Mouse (Mus musculus): Measurements from ENCODE around the gene Ptgds.
A peak's percentile ranks its signal among the peaks of the same experiment; 100 is the strongest.

Ptgds gene

DNA sequence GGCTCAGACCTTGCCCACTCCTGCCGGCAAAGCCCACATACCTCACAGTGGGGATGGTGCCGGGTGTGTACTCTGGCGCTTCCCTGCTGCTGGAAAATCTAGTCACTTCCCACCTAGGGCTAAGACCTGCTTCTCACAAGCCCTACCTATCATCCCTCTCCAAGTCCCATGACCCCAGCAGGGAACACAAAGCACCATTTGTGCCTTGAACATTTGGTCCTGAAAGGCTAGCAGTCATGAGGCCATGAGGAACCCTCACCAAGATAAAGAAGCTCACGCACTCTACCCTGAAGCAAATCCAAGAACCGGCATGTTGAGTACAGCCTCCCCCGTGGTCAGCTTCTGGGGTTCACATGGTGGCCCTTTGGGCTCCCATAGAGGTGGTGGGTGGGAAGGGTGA lies at the start of gene Ptgds:
Gene Ptgds (minus strand): TSS at position 78 of the 400 bp plus-strand sequence.
- no peak for DNase-seq

DNA sequence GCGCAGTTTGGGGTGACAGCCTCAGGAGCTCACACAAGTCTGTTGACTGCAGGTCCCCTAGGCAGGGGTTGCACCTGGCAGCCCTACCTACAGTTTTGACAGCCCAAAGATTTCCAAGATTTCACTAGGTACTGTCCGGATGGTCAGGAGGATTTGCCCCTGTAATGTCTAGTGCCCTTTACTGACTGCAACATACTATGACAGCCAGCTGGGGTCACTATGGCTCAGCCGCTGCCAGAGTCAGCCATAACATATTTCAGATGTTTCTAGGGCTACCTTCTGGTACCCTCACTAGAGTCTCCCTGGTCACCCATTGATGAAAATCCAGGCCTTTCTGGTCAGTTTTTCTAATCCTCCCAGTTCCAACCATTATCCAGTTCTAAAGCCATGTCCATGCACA lies 40.1 kb upstream of the Ptgds start:
- no peak for DNase-seq

DNA sequence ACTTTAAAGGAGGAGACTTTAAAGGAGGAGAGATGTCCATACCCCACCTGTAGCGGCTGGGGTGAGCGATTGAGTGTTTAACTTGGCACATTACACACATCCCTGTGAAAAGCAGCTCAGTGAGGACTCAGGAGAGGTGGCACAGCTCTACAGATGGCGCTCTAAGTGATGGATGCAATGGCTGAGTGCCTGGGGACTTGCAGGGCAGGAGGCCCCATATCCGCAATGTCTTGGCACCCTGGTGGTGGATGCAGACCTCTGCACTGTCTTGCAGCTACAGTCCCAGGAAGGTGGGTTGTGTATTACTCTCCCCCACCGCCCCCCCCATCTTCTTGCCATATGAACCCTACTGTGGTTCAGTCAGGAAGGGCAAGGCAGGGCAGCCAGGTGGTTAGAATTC lies 37.1 kb upstream of the Ptgds start:
- DNase-seq, result no peak

DNA sequence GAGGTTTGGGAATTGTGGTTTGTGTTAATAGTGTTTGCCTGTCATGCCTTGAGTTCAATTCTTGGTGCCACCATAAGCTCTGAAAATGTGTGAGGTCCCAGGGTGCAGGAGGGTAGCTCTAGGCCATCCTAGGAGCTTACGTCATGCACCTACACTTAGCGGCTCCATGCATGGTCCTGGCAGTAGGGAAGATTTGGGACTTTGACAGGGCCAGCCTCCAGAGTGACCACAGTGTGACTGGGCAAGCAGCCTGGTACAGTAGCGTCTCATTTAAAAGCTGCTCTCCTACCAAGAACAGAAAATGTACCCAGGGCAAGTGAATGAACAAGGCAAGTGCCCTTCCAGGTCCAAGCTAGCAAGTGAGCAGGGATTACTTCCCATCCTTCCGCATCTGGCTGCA lies 36.0 kb upstream of the Ptgds start:
- no peak for DNase-seq

DNA sequence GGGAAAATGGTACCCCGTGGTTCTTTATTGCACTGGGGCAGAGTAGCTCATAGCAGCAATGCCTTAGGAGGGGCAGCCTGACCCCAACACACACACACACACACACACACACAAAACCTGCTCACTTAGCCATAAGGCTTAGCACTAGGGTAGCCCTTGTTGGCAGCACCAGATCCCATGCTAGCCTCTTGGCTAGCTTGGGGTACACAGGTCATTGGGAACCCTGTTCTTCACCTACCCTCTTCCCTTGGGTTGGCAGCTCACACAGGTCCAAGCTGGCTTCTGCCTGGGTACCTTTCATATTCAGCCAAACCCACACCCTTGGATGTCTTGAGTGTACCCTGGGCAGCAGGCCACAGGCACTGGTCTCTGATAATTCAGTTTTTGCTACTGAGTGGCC lies 35.2 kb upstream of the Ptgds start:
- no peak for DNase-seq

DNA sequence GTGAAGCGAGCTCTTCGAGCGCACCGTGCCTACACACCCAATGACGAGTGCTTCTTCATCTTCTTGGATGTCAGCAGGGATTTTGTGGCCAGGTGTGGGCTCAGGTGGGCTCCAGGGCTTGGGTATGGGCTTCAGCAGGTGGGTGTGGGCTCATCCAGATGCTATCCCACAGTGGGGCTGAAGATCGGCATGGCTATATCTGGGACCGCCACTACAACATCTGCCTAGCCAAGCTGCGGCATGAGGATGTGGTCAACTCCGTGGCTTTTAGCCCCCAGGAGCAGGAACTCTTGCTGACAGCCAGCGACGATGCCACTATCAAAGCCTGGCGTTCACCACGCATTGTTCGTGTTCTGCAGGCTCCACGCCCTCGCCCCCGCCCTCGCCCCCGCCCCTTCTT lies 34.7 kb upstream of the Ptgds start:
- DNase-seq, result no peak

DNA sequence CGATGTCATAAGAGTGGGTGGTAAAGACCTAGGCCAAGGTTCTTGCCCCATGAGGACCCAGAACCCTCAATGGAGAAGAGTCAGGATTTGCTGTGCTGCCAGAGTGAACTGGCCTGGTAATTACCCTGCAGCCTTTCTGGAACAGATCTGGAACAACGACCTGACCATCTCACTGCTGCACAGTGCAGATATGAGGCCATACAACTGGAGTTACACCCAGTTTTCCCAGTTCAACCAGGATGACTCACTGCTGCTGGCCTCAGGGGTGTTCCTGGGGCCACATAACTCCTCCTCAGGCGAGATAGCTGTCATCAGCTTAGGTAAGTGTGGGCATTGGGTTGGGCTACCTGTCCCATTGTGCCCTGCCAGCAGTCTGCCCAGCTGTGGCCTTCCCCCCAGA lies 32.9 kb upstream of the Ptgds start:
- no peak for DNase-seq

DNA sequence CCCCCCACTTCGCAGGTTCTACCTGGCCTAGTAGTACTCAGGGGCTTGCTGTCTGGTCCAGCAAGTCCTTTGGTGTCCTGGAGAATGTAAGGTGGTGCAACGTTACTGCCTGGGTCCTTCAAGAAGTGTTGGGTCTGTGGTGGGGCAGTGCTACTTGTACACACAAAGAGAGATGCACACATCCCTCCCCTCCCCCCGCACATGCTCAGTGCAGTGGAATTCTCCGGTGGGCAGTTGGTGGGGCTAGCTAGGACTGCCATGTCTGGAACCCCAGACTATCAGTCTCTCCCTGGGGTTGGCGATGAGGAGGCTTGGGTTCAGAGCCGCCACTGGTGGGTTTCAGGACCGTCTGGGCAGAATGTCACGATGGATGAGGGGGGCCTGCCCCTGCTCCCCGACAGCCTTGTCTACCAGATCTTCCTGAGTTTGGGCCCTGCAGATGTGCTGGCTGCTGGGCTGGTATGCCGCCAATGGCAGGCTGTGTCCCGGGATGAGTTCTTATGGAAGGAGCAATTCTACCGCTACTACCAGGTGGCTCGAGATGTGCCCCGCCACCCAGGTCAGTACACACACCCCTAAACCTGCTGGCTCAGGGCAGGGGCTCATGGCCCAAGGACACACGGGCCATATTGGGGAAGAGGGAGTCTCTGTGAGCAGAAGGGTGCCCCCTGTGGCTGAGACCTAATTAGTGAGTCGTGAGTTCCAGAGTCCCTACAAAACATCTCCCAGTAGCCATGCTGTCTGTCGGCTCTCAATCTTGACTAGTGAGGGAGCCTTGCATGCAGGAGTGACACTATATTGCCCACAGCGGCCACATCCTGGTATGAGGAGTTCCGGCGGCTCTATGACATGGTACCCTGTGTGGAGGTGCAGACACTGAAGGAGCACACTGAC lies 32.0 kb upstream of the Ptgds start, which contains the start of gene C8g:
Gene C8g (minus strand): TSS at position 127 of the 894 bp plus-strand sequence.
- no peak for DNase-seq

DNA sequence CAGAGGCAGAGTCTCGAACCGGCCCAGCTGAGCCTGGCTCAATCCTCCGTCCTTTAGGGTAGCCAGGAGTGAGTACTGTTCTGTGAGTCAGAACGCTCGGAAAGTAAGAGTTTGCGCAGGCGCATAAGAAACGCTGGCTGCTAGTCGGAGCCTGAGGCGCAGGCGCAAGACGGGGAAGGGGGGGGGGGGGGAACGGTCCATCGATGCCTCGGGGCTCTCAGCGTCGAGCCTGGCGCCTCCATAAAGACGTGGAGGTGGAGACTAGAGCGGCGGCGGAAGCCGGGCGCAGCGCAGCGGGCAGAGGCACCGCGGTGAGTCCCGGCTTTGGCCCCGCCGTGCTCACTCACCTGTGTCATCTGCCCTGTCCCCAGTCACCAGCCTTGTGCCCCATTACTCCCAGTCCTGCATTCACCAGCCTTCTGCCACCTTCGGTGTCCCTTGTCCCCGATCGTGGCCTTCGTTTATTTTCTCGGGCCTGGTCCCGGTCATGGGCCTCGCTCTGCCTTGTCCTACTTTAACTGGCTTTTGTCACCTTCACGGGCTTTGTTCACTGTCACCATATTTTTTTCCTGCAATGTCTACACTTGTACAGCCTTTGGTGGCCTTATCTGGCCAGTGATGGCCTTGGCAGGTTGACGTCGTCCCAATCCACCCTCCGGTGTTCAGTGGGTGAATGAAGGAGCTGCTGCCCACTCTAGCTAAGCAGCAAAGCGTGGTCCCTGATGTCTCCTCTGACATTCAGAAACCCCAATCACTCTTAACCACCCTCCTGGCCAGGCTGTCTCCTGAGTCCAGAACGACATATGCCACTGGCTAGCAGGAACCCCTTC lies 30.9 kb upstream of the Ptgds start, which contains the start of gene Fbxw5:
Gene Fbxw5 (plus strand): TSS at position 175 of the 830 bp plus-strand sequence.
- DNase-seq, result peak; percentile 70

DNA sequence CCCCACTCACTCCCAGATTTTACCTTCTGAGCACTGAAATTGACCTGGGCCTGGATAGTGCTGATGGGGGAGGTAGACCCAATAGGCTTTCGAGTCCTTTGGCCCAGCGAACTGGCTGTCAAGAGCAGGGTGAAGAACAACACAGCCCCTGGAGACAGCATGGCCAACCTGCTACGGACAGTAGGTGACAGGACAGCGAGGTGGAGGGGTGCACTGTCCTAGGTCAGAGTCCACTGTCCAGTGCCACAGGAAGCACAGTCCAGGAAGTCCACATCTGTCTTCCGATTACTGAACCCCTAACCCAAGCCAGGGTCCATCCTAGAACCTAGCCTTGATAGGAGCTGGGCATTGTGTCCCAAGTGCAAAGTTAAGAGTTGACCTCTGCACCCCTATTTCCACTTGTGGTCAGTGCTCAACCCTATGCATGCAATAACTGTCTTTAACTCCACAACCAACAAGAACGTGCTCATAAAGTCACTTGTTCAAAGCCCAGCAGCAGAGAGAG lies 30.3 kb upstream of the Ptgds start:
- DNase-seq, result no peak

DNA sequence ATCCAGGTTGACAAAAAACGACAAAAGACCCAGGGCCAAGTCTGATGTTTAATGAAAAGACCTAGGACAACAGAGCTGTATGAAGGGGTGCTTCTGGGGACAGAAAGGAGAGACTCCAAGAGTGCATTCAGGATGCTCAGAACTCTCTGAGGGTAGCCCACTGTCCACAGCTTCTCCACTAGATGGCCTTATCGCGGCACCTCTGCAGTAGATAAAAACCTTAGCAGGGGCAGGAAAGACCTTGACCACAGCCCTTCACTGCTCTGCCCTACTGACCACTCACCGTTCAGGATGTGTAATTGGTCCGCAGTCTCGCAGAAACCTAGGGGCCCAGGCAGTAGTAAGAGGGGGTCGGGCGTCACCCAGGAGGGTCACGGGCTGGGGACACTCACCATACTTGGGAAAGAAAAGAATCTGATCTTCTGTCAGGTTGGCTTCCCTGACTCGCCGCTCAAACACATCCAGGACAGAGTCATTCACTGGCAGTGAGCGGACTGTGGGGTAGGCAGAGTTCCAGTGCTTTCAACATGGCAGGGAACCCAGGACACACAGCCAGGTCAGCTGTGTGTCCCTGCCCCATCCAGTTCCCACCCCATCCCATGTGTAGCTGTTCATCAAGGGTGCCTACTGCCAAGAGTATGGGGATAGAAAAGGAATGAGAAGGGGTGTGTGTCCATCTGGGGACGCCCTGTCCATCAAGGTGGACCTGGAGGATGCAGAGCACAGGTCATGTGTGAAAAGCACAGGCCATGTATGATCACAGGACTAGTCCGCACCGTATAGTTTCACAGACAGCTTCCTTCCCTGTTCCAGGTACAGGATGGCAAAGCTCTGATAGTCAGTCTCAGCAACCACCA lies 29.0 kb upstream of the Ptgds start:
- no peak for DNase-seq

DNA sequence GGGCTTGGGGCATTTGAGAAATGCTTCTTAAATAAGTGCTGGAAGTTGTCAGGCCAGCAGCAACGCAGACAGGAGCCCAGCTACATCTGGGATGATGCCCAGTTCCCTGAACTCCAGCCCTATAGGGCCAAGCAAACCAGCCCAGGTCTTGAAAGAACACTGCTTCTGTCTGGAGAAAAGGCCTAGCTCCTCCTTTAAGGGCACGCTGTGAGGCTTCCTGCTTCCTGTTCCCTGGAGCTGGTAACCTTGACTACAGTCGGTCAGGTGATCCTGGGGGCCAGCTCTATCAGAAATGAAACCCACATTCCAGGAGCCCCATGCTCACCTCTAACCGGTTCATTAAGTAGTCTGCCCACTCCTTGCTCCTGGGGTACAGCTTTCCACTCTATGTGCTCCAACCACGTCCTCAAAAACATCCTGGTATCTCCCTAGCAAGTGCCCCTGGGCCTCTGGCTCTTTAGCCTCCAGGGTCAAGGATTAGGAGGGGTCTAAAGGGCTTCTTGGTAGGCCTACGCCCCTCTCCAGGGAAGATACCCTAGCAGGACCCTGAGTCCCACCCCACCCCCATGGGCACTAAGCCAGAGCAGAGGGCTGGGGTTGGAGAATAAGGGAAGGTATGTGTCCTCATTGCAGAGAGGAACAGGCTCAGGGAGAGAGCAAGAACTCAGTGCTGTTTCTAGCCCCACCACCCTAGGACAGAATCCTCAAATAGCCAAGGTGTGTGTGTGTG lies 28.2 kb upstream of the Ptgds start:
- no peak for DNase-seq

DNA sequence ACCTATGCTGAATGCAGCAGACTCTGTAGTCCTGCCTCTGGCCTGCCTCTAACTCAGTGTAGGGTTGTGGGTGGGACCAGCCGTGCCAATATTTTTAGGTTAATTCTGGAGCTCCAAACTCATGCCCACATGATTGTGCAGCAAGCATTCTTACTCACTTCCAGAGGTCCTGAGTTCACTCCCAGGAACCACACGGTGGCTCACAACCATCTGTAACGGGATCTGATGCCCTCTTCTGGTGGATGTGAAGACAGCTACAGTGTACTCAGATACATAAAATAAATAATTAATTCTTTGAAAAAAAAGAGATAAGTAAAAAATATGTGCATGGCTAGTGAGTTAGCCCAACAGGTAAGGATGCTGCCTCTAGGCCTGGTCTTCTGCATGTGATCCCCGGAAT lies 26.6 kb upstream of the Ptgds start:
- DNase-seq, result no peak

DNA sequence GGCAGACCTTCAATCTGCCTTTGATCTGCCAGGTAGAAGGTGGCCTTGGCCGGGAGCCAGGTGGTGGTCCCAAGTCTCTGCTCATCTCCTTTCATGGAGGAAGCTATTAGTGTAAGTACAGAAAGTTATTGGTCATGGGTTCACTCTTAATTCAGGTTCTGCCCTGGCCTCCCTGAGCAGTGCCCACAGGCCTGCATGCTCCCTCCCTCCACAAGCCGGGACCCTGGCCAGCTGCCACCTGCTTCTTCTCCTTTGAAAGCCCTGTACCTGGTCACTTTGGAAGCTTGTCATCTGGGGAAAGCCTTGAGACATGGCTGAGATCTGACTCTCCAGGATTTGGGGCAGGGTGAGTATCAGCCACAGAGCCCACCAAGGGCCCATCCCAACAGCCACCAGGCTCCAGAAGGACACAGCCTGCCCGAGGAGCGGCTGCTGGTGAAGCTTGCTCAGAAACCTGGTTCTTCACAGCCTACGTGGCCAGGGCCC lies 23.7 kb upstream of the Ptgds start, which contains the start of gene Lcn12:
Gene Lcn12 (minus strand): TSS at position 436 of the 486 bp plus-strand sequence.
- DNase-seq, result no peak

DNA sequence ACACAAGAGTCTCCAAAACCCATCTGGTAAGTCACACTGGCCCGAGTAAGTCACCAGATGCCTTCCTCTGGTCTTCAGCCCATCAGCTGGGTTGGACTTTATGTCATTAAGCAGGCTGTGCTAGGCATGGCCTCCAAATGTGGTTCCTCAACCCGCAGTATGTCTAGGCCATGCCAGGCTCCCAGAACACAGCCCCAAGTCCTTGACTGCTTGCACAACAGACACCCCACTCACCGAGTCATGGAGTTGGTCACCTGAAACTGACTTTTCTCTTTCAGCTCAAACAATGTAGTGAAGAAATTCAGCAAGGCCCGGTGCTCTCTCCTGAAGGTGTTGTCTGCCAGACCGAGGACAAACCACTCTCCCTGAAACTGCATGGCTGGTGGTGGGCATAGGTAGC lies 23.1 kb upstream of the Ptgds start:
- no peak for DNase-seq

DNA sequence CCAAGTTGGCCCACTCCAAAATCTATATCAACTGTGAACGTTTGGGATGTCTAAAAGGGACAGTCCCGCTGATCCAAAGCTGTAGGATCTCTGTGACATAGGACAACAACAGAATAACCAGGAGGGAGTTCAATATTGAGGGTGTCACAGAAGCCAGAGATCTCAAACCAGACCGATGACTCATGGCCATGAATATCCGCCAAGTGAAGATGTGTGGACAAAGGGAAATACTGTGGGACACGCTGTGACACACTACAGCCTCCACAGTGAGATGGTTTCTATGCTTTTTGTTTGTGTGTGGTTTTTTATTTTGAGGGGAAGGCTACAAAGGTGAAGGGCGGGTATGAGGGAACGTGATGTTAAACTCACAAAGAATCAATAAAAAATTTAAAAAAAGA lies 18.8 kb upstream of the Ptgds start:
- no peak for DNase-seq

DNA sequence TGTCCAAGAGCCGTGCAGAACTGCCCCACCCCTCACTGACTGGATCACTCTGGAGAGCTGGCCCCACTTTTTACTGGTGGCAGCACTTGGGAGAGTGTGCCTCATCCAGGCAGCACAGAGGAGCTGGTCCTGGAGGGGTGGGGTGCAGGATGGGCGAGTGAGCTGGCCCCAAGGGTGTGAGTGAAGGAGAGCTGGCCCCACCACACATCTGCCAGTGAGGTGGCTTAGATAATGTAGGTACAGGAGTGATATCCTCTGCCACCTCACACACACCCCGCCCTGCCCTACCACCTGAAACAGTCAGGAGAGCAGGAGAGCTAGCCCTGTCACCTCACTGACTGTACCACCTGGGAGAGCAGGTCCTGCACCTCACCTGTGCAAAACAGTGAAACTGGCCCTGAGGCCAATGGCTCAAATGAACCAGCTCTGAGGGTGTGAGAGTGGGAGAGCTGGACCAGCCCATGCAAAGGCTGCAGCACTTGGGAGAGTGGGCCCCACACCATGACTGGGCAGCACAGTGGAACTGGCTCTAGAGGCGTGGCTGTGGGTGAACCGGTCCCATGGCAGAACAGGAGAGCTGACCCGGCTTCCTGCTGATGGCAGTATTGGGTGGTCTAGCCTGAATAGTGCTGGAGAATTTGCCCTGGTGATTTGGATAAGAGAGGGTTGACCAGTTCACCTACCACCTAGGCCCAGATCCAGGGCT lies 18.3 kb upstream of the Ptgds start:
- no peak for DNase-seq

DNA sequence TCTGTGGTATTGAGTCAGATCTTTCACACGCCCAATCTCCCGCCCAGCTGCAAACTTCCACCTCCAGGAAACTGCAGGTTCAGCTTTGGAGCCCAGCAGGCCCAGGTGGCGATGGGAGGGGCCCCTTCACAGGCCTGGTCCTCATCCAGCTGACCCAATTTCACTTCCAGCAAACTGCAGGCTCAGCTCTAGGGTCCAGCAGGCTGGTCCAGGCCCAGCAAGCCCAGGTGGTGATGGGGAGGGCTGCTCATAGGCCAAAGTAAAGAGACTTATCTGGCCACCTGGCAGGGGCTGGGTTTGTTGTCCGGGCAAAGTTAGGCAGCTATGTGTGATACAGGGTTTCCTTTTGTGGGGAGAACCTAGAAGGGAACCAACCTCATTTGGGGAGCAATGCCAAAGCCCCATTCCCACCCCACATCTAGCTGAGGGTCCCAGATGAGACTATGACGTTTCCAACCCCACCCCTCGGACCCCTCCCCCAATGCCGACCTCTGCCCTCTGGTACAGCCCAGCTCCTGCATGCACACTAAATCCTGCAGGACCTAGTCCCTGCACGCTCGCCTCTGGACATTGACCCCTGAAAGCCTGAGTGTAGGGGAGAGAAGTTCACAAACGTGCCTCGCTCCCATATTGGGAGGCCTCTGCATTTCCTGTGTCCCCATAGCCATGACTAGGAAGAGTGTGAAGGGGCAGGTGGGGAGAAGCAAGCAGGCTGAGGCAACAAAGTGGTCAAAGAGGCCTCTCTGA lies 15.2 kb upstream of the Ptgds start:
- DNase-seq, result no peak

DNA sequence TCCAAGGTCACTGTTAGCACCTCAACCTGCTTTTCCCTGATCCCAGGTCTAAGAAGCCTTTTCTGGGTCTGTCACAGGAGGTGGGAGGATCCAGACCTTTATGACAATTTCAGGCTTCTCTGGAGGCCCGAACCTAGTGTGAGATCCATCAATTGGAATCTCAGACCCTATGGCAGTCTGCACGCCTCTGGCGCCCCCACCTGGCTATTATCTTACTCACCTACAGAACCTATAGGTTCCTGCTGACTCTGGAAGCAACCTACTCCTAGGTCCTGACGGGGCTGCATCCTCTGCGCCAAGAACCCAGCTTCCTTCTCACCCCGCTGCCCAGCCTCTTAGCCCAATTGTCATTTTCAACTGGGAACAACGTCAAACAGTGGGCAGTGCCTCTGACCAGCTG lies 13.1 kb upstream of the Ptgds start:
- DNase-seq, result peak in 1 of 2 experiments; percentile 76

DNA sequence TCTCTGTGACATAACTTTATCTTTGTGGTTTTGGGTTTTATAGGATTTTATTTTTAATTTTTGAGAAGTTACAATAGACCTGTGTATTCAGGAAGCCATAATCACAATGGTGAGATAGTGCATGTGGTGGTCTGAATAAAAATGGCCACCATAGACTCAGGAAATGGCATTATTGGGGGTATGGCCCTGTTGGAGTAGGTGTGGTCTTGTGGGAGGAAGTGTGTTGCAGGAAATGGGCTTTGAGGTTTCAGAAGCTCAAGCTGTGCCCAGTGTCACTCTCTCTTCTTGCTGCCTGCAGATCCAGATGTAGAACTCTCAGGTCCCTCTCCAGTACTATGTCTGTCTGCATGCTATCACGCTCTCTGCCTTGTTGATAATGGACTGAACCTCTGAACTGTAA lies 10.7 kb upstream of the Ptgds start:
- DNase-seq, result no peak
